Mouse (Mus musculus): Measurements from ENCODE around the gene Rgs10.

Rgs10 gene

DNA sequence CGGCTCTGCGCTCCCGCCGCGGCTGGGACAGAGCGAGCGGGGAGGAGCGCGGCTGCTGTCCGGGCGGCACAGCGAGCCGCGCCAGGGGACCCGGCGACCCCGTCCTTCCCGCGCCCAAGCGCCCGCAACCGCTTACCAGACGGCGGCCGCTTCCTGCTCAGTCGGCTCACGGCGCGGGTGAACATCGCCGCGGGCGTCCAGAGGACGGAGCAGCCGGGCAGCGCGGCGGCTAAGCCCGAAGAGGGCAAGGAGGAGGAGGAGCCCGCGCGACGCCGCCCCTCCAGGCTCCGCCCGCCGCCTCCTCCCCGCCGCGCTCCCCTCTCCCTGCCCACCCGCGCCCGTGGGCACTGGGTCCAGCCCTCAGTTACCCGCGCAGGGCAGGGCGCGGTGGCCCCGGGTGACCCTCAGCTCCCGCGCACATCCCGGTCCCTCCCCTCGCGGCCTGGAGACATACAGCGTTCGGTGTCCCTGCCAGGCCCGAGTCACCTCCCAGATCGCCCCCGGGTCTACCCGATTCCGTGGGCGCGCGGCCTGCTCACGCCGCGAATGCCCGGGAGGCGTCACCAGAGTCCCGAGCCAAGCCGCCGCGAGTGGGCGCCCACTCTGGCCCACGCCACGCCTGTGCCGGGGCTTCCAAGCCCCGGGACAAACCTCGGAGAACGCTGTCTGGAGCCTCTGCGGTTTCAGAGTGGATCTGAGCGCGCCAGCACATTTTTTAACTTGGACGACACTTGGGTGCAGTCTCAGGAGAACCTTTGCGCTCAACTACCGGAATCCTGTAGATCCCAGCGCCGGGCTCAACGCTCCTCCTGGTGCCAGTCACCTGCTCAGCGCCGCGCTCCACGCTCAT lies at the start of gene Rgs10:
Gene Rgs10, minus strand, starts transcription at position 829 of the 850 bp plus-strand sequence.
- peak; percentile 70 to 76 for DNase-seq

DNA sequence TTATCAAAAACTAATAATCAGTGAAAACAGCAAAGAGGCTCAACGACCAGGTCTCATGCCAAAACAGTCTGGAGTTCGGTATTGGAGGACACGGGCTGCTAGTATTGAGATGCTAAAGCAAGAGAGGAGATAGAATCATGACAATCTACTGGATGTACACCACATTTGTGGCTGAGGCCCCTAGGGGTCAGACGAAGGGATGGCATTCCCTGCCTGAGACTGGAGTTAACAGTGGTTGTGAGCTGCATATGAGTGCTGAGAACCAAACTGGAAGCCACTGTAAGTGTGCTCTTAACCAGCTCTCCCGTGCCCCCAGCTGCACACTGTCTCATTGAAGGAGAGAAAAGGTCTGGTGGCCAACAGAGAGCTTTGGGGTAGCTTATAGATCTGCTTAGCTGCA lies 43.8 kb upstream of the Rgs10 start:
- DNase-seq, result peak in 1 of 2 experiments; percentile 7

DNA sequence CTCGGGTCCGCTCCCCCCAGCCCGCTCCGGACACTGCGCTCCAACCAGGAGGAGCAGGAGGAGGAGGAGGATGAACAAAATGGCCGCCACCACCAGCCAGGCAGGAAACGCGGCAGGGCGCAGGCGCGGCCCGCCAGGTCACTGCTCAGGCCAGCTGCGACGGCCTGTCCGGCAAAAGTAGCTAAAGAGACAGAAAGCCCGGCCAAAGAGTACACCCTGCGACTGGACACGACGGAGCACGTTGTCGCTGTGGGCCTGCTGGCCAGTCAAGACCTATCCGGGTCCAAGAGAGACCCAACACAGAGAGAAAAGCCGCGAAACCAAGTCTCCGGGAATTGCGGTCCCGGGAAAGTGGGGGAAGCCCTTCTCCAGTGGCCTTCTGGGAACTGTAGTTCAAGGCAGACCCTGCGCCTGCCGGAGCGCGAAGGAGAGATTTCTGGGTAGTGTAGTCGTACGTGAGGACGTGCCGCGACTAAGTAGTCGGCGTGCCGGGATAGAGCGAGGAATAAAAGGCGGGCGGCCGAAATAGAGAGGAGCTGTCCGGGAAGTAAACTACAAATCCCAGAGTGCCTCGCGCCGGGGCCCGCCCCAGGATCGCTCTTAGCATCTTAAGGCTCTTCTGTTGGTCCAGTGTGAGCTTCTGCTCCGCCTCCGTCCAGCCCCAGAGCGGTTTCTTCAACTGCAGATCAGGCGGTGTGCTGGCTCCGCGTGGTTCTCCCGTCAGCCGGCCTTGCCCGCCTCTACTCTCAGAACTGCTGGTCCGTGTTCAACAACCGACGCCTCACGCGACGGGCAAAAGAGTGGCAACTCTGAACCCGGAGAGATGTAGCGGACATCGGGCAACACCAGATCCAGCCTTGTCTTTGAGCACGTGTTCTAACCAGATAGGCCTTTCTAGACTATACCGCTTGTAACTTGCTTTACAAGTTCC lies 43.0 kb upstream of the Rgs10 start, which contains the start of gene Tial1:
Gene Tial1, minus strand, starts transcription at position 433 of the 931 bp plus-strand sequence.
- DNase-seq, result peak; percentile 98 to 99

DNA sequence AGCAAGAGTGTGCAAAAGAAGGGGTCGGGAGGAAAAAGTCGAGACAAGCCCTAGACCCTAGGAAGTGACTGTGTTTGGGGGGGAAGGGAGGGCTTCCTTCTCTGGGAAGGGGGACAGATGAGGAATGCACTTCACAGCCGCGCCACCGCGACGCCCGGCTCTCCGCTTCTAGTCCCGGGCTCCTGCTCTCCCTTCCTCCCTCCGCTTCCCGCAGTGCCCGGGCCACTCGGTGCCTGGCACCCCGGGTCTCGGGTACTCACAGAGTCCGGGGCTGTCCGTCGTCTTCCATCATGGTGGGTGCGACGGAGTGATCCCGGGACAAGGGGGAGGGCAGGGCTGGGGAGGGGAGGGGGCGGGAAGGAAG lies 42.3 kb upstream of the Rgs10 start:
- no peak for DNase-seq

DNA sequence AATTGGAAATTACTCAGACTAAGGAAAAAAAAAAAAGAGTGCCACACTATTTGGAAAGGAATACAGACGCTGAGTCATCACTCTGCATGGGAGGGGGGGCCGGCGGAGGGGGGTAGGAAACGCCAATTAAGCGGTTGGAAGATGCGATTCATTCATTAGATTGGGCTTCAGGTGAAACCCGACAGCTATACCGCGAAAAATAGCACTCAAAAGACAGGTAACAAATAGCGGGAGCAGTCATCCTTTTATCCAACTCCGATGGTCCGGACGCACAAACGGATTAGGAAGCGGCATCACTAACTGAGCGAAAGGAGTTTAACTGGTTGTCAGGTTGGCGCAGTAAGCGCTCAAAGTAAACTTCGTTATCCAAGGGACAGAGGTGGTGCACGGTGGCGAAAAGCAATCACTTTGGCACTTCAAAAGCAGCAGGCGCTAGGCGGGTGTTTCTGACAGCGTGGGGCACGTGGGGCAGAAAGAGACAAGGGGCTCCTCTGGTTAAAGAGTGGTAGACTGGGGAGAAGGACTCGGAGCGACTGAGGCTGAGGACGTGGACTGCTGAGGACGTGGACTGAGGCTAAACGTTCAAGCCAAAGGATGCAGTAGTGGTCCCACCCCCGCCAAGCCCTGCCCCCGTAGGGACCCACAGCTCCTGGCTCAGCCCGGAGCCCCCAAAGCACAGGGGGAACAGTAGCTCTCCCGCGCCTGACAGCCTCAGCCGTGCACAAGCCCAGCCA lies 41.7 kb upstream of the Rgs10 start:
- peak; percentile 57 to 65 for DNase-seq

DNA sequence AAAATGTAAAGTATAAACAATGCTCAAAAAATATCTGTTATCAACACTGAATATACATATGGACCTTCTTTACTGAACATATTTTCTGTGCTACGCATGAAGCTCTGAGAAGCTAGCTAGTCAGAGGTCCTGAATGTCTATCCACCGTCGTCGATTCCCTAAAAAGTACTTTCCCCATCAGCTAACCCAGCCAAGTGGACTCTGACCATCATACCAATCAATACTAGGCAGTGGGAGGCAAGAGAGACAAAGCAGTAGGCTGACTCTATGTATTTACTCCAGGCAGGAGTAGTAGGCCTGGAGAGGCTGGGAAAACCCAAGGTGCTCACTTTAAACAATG lies 41.2 kb upstream of the Rgs10 start:
- DNase-seq, result no peak

DNA sequence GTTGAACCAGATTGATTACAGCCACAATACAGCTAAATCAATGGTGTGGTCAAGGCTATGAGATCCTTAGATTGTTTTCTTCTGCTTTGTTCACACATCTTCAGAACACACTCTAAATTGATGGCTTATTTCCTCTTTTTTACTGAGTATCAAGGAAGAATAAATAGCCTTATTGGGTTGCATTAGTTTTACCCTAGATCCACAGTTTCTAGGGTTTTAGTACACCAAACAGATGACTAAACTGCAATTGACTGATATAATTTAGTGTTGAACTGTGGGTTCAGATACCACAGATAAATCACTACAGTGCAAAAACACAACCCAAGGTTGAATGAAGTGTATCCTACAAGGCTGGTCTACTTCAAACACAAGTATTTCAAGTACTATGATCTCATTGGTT lies 39.5 kb upstream of the Rgs10 start:
- DNase-seq, result no peak

DNA sequence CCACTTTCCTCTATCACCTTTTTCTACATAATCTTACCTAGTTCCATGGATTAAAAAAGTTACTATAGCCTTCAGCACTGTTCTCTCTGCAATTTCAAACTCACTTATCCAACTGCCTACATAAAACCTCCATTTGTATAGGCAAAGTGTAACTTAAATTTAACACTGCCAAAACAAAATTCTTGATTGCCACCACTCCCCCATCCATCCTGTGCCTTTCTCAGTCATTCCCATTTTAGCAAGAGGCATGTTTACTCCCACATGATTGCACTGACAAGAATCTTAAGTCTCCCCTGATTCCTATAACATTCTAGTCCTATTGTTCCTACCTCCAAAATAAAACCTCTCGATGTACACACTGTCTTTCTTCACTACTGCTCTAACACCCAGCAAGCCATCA lies 34.2 kb upstream of the Rgs10 start:
- no peak for DNase-seq

DNA sequence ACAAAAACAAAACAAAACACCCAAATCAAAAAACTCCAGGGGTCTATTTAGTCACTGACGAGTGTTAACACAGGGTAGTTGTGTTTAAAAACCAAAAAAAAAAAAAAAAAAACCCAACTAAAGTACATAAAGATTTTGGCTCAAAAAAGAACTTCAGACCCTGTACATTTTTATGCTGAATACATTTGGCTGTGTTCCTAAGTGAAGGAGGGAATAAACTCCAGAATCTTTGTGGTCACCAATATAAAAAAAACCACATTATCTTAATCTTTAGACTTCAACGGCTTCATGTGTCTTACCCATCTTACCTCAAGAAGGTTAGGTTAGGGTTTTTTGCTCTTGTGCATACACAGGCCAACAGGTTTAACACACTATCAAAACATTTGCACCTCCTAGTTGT lies 22.0 kb upstream of the Rgs10 start:
- DNase-seq, result no peak

DNA sequence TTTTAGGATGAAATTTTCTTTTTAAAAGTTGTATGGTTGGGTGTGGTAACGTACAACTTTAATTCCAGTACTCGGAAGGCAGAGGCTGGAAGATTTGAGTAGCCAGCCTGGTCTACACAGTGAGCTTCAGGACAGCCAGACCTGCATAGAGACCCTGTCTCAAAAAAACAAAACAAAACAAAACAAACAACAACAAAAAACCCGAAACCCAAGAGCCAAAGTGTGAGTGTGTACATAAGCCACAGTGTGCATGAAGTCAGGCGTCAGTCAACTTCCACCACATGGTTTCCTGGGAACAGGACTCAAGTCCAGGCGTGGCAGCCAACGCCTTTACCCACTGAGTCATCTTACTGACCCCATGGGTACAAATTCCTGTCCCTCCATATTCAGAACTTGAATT lies 20.7 kb upstream of the Rgs10 start:
- DNase-seq, result no peak

DNA sequence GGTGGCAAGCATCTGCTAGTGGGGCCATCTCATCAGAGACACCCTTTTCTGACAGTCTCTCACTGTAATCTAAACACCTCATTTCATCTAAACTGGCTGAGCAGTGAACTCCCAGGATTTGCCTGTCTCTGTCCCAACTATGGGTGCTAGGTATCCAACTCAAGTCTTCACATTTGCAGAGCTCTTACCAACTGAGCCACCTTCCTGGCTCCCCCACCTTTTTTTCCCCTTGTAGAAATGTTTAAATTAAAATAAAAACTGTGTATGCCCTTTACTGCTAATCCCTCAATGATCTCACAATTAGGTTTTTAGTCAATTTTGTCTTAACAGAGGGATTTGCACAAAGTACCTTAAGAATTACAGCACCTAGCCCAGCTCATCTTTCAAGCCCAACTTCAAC lies 19.6 kb upstream of the Rgs10 start:
- DNase-seq, result no peak

DNA sequence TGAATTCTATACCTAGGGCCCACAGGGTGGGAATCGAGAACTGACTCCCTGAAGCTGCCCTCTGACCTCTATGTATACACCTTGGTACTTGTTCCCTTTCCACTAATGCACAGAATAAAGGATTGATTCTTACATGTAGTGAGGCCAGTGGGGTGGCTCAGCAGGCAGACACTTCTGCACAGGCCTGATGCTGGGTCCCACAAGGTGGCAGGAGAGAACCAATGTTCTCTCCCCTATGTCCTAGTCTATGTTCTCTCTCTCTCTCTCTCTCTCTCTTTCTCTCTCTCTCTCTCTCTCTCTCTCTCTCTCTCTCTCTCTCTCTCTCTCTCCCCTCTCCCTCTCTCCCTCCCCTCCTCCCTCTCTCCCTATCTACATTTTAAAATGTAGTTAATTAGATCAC lies 14.7 kb upstream of the Rgs10 start:
- peak in 1 of 2 experiments; percentile 35 for DNase-seq

DNA sequence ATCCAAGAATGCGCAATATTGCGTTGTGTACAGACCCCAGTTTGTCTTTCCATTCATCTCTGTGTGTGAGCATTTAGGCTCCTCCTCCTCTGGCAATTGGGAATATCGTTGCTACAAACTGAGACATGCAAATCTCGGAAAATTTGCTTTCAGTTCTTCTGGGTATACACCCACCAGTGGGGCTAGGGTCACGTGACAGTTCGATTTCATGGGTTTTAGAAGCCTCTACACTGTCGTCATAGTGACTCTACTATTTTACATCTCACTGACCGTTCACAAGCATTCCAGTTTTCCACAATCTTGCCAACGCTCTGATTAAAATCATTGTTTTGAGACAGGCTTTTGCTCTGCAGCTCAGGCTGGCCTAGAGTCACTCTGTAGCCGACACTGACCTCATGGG lies 14.0 kb upstream of the Rgs10 start:
- DNase-seq, result no peak

DNA sequence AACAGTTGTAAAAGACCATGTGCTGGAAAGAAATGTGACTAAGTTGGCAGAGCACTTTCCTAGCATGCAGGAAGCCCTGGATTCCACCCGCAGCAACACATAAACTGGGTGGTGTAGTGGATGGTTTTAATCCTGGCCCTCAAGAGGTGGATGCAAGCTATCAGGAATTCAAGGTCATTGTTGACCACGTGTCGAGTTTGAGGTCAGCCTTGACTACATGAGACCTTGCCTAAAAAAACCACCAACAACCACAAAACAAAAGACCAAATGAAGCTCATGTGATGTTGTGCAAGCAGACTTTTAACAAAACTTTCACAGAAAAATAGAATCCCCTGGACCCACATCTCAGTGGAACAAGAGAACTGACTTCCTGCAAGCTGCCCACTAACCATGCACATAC lies 3.9 kb upstream of the Rgs10 start:
- DNase-seq, result no peak

DNA sequence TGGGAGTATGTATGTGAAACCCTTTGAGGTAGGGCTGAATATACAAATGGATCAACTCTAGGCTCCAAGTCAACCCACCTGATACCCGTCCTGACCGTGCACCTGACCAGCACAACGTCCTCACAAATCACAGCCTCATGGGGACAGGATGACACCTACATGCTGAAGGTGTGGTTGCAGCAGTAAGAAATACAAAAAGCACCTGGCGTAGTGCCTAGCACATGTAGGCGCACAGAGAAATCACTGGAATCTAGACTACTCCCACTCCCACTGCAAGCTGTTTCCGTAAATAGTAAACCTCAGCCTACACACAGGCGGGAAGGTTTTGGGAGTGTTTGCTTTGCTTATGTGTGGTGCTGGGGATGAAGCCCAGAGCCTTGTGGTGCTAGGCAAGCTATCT lies 3.1 kb upstream of the Rgs10 start:
- no peak for DNase-seq

DNA sequence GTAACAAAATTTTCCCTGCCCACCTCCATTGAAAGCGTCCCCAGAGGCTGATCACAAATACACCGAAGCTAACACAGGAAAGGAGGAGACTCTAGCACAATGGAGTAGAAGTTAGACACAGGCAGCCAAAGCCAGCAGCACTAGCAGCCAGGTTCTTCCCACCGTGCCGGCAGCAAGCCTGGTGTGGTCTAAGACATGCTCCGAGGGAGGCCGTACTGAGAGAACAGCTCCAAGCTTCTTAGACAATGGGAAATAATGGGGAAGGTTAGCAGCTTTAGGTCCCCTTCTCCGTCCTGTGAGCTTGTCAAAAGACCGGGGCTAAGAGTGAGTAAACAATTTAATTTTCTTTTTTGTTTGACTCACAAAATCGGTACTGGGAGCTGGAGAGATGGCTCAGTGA lies 1.1 kb upstream of the Rgs10 start:
- no peak for DNase-seq

DNA sequence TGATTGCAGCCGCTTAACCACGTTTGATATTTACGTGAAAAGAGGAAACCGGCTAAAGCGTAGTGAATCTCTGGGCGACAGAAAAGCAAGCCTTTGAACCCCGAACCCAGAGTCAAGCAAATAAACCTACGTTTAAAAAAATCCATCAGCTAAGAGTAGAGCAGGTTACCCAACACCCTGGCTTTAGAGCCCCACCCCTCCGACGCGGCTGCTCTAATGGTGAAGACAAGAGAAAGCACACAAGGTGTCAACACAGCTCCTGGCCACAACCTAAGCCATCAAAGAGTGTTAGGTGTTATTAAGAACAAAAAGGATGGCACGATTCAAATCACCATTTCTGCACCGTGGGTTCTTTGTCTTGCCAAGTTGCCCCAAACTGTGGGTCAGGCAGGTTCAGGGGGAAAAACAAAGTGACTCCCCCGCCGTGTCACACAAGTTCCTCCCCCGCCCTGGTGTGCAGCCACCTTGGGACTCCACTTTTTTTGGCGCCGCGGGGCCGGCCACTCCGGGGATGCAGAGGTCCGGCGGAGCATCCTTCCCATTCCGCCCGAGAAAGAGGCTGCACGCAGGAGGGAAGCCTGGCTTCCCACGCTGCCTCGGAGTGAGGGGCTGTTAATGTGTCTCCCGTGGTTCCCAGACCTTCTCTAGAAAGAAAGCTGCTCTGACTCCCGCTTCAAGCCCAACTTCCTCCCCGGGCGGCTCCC lies 1.2 kb downstream of the Rgs10 start:
- no peak for DNase-seq

DNA sequence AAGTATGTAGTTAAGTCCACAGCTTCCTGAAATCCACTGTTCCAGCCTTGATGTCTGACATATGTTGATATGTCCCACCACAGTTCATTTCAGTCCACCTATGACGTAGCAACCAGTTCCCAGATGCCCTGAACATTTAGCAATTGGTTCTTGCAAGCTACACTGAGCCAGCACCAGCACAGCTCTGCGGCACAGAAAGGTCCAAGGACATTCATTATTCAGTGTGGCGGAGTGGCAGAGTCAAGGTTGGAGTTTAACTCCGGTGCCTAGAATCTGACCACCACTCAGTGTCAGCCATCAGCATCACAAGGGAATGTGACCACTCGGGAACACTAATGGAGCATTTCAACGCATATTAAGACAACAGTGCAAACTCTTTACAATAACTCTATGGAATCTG lies 1.9 kb downstream of the Rgs10 start:
- no peak for DNase-seq

DNA sequence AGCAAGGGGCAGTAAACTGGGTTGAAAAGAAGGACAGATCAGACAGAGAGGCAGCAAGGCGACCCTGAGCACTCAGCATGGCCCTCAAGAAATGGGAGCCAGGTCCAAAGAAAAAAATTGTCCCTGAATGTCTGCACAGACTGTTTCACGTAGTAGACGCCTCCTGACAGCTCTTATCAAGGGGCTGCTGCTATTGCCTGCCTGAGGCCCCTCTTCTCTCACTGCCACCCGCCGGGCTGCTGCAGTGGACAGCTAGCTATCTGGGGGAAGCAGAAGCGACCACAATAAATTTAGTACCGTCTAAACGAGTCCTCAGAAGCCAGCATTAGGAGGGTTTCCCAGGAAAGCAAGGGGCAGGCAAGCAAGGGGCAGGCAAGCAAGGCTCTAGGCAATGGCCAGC lies 4.1 kb downstream of the Rgs10 start:
- no peak for DNase-seq

DNA sequence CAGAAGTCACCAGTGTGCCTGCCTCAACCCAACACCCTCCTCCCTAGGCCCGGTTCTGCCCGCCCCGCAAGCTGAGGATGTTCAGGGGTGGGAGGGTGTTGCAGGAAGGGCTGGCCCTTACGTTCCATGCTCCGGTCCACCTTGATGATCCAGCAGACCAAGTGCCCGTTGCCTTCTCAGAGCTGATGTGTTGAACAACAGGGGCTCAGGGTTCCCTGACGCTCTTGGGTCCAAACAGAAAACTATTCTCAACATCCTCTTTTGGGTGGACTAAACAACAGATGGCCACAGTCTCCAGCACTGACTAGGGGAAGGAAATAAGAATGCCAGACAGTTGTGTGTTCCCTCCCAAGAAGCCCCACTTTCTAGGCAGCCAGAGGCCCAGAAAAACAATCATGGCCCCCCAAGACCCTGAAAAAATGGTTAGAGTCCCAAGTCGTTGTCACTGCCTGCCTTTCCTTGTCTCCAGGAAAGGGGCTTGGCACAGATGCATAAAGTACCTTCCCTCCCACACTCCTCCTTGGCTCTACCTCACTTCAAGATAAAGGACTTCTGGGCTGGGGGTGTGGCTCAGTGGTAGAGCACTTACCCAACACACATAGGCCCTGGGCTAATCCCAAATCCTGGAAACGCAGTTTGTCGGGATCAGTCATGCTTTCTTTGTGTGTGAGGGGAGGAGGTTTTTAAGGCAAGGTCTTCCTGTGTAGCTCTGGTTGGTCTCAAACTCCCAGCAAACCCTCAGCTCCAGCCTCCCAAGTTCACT lies 6.3 kb downstream of the Rgs10 start:
- no peak for DNase-seq

DNA sequence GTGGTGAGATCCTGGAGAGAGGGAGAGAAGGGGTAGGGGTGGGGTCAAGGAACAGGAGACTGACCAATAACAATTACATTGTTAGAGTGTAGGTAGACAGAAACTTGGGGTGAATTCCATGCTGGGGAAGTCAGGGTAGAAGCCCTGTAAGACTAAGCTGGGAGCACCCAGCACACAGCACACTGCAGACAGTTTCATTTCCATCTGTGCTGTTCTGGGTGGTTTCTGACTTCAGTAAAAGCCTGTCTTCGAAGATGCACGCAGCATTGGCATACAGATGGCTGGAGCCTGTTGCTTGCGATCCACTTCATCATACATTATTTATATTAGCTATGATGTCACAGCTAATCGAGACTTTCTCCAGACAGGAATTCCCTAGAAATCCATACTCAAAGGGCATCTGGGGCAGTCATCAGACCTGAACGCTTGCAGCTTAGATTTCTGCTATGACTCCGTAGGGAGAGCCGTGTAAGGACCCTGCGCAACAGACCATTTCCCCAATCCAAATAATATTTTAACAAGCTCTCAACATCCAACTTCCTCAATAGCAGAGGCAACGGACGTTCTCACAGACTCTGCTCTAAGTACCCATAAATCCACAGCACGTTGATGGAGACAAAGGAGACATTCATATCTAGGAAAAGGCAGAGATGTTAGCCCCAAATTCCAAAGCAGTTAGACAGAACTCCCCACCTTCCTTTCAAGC lies 7.7 kb downstream of the Rgs10 start:
- no peak for DNase-seq
